Mouse (Mus musculus) liver, embryonic 16.5 days (tissue): ENCODE measurements around the gene Jaml. TPM values are rescaled to one million over a fixed set of nuclear protein-coding genes. Genes with fewer than 3 reads are reported as not detected.
A peak's percentile ranks its signal among the peaks of the same experiment; 100 is the strongest.

Source experiments
- ATAC-seq: fragments of 200-750 bp; cut with Nextera tagmentation; 2 replicates; pipeline ENCODE4 v1.8.0; 2017; ENCODE audit warnings: low read depth, mild to moderate bottlenecking, moderate number of reproducible peaks, moderate library complexity
- H3K27ac ChIP-seq: fragments of 300-500 bp; sonication (generic); 2 replicates; pipeline ENCODE4 v1.5.1; 2014; ENCODE audit warnings: mild to moderate bottlenecking, low read length
- H3K27me3 ChIP-seq: fragments of 300-500 bp; sonication (generic); 2 replicates; pipeline ENCODE4 v1.6.1; 2014; ENCODE audit warnings: low read depth, low read length, mixed read lengths; ENCODE audit not compliant: control insufficient read depth, insufficient read depth
- H3K36me3 ChIP-seq: fragments of 300-500 bp; sonication (generic); 2 replicates; pipeline ENCODE4 v1.6.1; 2014; ENCODE audit warnings: mild to moderate bottlenecking; ENCODE audit not compliant: control insufficient read depth, insufficient read depth
- H3K4me1 ChIP-seq: fragments of 300-500 bp; sonication (generic); 2 replicates; pipeline ENCODE4 v1.6.1; 2014; ENCODE audit warnings: low read depth, low read length, mixed read lengths; ENCODE audit not compliant: control insufficient read depth
- H3K4me2 ChIP-seq: fragments of 300-500 bp; sonication (generic); 2 replicates; pipeline ENCODE4 v1.6.1; 2014; ENCODE audit warnings: low read depth, low read length, mixed read lengths
- H3K4me3 ChIP-seq: fragments of 300-500 bp; sonication (generic); 2 replicates; pipeline ENCODE4 v1.5.1; 2014; ENCODE audit warnings: low read depth, mild to moderate bottlenecking, low read length
- H3K9ac ChIP-seq: fragments of 300-500 bp; sonication (generic); 2 replicates; pipeline ENCODE4 v1.6.1; 2014; ENCODE audit warnings: low read depth, low read length
- H3K9me3 ChIP-seq: fragments of 300-500 bp; sonication (generic); replicated peaks from 2 replicates; pipeline ENCODE4 v1.6.1; 2016; ENCODE audit warnings: low read length; ENCODE audit not compliant: control insufficient read depth
- WGBS: fragments of 180-500 bp; shearing (Covaris S2); extraction: QIAGEN DNeasy Blood & Tissue Kit; methylation state at CpG from one replicate; pipeline ENCODE4 v1.1.7; 2014; ENCODE audit not compliant: insufficient replicate concordance; 5-methylcytosine and 5-hydroxymethylcytosine counted together
- polyA plus RNA-seq: library from polyadenylated mRNA; unstranded; fragments of >200 nt; fragmentation: Nextera tagmentation; extraction: Ambion mirVana; gene quantifications from 2 replicates; pipeline ENCODE4 v1.2.1, GENCODE M21; 2015

The Jaml gene
- polyA plus RNA-seq, 1 experiment from 2014 or later = 1.2 TPM

DNA sequence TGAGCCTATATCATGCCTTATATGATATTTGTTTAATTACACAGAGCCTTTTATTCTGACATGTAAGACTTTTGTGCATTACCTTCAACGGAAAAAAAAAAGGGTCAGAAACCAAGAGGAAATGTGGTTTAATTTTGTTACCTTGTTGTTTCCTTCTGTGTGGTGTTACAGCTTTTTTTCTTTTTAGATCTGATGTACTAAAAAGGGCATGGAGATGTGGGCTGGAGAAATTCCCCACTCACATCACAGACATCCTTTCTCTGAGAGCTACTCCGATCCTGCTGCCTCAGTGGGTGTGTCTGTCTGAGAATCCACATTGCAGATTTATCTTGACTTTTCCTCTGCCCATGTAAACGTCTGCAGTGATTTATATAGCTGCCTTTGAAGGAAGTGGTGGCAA lies 16.3 kb upstream of the Jaml start:
- H3K4me2 ChIP-seq = no peak overlapping the region
- H3K9ac ChIP-seq = no peak overlapping the region
- no peaks in the 10 kb centered on the region for H3K36me3 ChIP-seq
- 43% methylated on average over 3 of the region's 3 CpGs for WGBS
- H3K4me1 ChIP-seq = no peaks in the 10 kb centered on the region
- no peak overlapping the region for H3K4me3 ChIP-seq
- ATAC-seq = no peak
- no peaks in the 10 kb centered on the region for H3K27me3 ChIP-seq
- H3K9me3 ChIP-seq = no peaks in the 10 kb centered on the region
- no peak overlapping the region for H3K27ac ChIP-seq

DNA sequence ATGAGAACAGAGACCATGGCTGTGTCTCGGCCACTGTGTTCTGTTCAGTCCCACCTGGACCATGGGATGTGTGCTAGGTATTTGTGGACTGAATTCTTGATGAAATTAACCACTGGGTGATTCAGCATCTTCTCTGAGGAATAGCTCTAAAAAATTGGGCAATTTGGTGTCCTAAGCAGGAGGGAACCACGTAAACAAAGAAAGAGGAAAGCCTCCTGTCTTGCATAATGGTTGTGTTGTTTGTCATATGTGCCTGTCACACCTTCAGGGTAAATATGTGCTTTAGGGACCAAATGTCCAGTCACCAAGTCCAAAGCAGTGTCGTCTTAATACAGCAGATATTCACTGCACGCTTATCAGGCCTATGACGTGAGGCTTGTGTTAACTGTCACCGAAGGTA lies 14.6 kb upstream of the Jaml start:
- Histone ChIP-seq H3K4me1 (no peaks in the 10 kb centered on the region), H3K27ac (no peak overlapping the region), H3K9me3 (no peaks in the 10 kb centered on the region), H3K27me3 (no peaks in the 10 kb centered on the region), H3K36me3 (no peaks in the 10 kb centered on the region), H3K4me2 (no peak overlapping the region), H3K9ac (no peak overlapping the region), H3K4me3 (no peak overlapping the region)
- peak; percentile 60 for ATAC-seq
- 49% methylated on average over 6 of the region's 6 CpGs for WGBS

DNA sequence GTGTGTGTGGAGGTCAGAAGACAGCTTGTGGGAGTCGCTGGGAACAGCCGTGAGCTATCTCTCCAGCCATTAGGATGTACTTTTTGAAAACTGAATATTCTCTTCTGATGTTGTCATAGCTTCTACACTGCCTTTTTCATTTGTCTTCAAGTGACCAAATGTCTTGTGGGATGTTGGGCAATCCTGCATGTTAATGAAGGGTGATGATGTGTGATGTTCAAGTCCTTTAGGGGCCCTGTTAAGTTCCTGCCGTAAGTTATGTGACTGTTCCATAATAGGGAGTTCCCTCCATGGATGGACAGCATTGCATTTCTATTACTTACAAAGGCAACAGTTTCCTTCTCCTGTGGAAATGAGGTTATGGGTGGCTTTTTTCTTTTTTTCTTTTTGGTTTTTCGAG lies 12.2 kb upstream of the Jaml start:
- no peaks in the 10 kb centered on the region for H3K27me3 ChIP-seq
- no peaks in the 10 kb centered on the region for H3K36me3 ChIP-seq
- no peak overlapping the region for H3K9ac ChIP-seq
- no peaks in the 10 kb centered on the region for H3K9me3 ChIP-seq
- H3K4me3 ChIP-seq = no peak overlapping the region
- WGBS = 59% methylated on average over 4 of the region's 4 CpGs
- no peaks in the 10 kb centered on the region for H3K4me1 ChIP-seq
- H3K4me2 ChIP-seq = no peak overlapping the region
- H3K27ac ChIP-seq = no peak overlapping the region
- no peak for ATAC-seq

DNA sequence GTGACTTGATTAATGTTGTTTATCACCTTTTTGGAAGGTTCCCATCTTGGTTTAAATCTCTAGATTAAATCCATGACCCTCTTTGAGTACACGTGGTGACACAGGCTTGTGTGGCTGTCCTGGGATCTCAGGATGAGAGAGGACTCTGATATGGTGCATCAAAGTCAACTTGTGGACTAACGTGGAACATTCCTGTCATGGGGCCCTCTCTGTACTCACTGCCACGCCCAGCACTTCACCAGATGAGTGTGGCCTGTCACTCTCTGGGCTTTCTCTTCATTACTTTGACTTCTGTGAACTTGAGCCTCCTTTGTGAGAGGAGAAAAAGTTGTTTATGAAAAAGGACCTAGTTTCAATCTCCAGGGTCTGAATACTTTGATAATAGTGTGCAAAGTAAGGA lies 7.2 kb upstream of the Jaml start:
- no peak overlapping the region for H3K27ac ChIP-seq
- no peak for ATAC-seq
- H3K9ac ChIP-seq = no peak overlapping the region
- H3K9me3 ChIP-seq = no peaks in the 10 kb centered on the region
- no peaks in the 10 kb centered on the region for H3K36me3 ChIP-seq
- H3K27me3 ChIP-seq = no peaks in the 10 kb centered on the region
- no peaks in the 10 kb centered on the region for H3K4me1 ChIP-seq
- no peak overlapping the region for H3K4me2 ChIP-seq
- H3K4me3 ChIP-seq = no peak overlapping the region
- 31% methylated on average over 3 of the region's 3 CpGs for WGBS

DNA sequence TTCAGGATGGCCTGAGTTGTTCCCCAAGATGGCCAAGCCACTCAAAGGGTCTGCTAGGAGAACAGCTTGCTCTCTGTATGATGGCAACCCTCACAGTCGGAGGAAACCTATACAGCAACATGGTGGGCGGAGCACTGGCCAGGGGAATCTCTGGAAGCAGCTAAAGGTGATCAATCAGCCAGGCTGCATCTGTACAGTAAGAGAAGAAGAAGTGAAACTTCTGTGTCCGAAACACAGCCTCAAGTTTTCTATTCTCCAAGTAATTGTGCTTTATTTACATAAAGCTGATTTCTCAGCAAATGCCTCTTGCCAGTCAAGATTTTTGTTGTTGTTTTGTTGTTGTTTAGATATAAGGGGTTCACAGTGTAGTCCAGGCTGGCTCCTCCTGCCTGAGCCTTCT lies 1.1 kb upstream of the Jaml start:
- no peaks in the 10 kb centered on the region for H3K4me1 ChIP-seq
- no peaks in the 10 kb centered on the region; the same call in 1 of the 2 replicates for H3K27me3 ChIP-seq
- WGBS = 28% methylated on average over 3 of the region's 3 CpGs
- no peak overlapping the region for H3K27ac ChIP-seq
- ATAC-seq = no peak
- no peaks in the 10 kb centered on the region for H3K9me3 ChIP-seq
- H3K4me2 ChIP-seq = no peak overlapping the region
- no peaks in the 10 kb centered on the region for H3K36me3 ChIP-seq
- H3K4me3 ChIP-seq = no peak overlapping the region
- no peak overlapping the region for H3K9ac ChIP-seq

DNA sequence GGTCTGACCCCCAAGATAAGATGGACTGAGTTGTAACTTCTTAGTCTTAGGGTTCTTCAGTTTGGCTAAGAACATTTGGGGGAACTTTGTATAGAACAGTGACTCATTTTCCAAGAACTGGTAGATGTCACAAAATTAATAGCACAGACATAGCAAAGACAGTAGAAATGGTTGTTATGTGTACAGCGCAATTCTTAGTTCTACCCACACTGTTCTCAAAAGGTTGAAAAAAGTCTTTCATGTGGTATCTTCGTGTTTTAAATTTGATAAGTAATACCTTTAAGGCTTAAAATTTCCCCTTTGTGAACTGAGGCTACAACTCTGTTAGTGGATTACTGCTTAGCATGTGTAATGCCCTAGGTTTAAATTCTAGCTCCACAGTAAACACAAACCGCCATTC lies 4.1 kb downstream of the Jaml start:
- no peak overlapping the region for H3K4me2 ChIP-seq
- no peaks in the 10 kb centered on the region for H3K36me3 ChIP-seq
- no peaks in the 10 kb centered on the region; the same call in 1 of the 2 replicates for H3K4me1 ChIP-seq
- no peak overlapping the region for H3K27ac ChIP-seq
- H3K4me3 ChIP-seq = no peak overlapping the region
- 71% methylated on average over 3 of the region's 3 CpGs for WGBS
- no peaks in the 10 kb centered on the region for H3K9me3 ChIP-seq
- no peak for ATAC-seq
- H3K9ac ChIP-seq = no peak overlapping the region
- no peaks in the 10 kb centered on the region; the same call in 1 of the 2 replicates for H3K27me3 ChIP-seq

DNA sequence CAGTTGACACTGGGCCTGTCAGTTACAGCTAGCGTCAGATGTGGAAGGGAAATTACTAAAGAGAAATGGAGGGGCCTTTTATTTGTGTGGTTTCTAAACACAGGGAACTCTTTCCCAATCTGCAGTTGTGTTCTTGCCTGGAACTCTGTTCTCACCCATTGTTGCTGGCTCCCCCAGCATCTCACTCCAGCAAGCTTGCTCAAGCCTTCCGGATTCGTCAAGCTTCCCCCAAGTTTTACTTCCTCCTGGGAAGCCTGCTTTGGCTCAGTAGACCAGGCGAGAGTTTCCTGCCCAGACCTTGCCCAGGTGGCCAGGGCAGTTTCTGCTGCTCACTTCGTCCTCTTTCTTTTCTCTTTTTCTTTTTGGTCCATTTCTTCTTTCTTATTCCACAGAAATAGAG lies 5.6 kb downstream of the Jaml start:
- Histone ChIP-seq H3K4me1 (no peaks in the 10 kb centered on the region; the same call in 1 of the 2 replicates), H3K4me2 (no peak overlapping the region), H3K9me3 (no peaks in the 10 kb centered on the region), H3K27ac (no peak overlapping the region), H3K9ac (no peak overlapping the region), H3K36me3 (no peaks in the 10 kb centered on the region), H3K4me3 (no peak overlapping the region), H3K27me3 (no peaks in the 10 kb centered on the region; the same call in 1 of the 2 replicates)
- ATAC-seq = no peak
- 24% methylated on average over 5 of the region's 5 CpGs for WGBS

DNA sequence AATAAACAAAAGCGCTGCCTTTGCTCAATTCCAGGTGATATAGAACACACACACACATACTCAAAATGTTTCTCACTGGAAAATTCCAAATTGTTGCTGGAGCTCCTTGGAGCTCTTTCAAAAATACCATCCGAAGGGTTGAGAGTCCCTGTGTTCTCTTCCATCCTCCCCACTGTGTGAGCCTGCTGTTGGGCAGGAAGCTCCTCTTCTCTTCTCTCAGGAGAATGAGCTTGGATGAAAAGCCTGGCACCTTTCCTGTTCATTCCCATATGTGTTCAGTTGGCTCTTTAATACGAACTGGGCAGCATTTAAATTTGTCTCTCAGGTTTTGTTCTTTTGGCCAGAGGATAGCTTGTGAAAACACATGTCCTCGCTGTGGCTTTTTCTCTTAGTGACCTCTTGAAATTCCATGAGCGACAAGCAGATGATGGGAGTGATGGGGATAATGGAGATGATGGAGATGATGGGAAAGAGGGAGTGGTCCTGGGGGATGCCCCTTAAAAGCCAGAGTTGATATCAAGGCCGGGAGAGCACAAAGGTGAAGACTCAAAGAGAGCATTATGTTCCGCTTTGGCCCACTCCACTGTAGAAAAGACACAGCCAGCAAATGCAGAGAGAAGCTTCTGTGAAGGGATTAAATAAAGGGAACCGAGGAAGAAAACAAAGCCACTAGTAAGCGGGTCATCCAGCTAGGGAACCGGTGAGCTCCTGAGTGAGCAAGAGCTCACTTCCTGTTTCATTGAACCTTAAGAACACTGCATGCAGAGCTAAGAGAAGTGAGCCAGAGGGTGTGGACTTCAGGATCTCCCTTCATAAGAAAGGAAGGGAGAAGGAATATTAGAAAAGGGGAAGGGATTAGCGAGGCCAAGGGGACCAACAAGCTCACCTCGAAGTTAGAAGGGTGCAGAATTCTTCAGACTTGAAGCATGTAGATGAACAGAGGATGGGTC lies 7.0 kb downstream of the Jaml start:
- no peaks in the 10 kb centered on the region for H3K36me3 ChIP-seq
- H3K4me2 ChIP-seq = no peak overlapping the region
- no peaks in the 10 kb centered on the region for H3K9me3 ChIP-seq
- H3K4me3 ChIP-seq = no peak overlapping the region
- no peaks in the 10 kb centered on the region; the same call in 1 of the 2 replicates for H3K4me1 ChIP-seq
- no peak overlapping the region for H3K9ac ChIP-seq
- ATAC-seq = no peak
- H3K27ac ChIP-seq = no peak overlapping the region
- no peaks in the 10 kb centered on the region; the same call in 1 of the 2 replicates for H3K27me3 ChIP-seq
- WGBS = 53% methylated on average over 12 of the region's 12 CpGs

DNA sequence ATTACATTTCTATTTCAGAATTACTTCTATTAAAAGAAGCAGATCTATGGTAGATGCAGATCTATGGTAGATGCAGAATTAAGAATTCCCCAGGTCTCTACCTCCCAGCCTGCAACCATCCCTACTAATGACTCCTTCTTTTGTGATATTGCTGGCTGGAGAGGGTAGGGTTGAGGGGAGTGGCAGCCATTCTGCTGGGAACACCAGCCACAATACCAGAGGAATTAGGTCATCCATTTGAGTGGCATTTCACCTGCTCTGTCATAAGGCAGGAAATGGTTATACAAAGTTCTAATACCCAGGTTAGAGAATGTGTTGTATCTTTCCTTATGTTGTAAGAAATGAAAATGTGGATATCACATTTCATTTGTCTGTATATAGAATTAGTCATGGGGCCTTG lies 9.1 kb downstream of the Jaml start:
- H3K4me2 ChIP-seq = no peak overlapping the region
- ATAC-seq = no peak

More for the DNA sequence above, 9.1 kb downstream of the Jaml start:
- Histone ChIP-seq H3K9me3 (no peaks in the 10 kb centered on the region), H3K4me3 (no peak overlapping the region), H3K9ac (no peak overlapping the region), H3K4me1 (no peaks in the 10 kb centered on the region; the same call in 1 of the 2 replicates), H3K27ac (no peak overlapping the region), H3K27me3 (no peaks in the 10 kb centered on the region), H3K36me3 (no peaks in the 10 kb centered on the region)
